Mouse (Mus musculus) heart, postnatal 4 days (tissue): ENCODE results near the gene Zfp668. TPM values are rescaled to one million over a fixed set of nuclear protein-coding genes. Genes with fewer than 3 reads are reported as not detected.
"Not testable (repeated sequence)": the region's sequence is repeated elsewhere in the genome, so short reads cannot be mapped to it uniquely, and the experiment has no call there.

Experiments used
- DNase-seq: peaks from one replicate; pipeline ENCODE4 v3.0.0; 2021
- total RNA-seq, 2 experiments: library from RNA; stranded (reverse); gene quantifications; 2 replicates each; pipeline ENCODE4 v1.2.3; 2021

Gene Zfp668
- total RNA-seq, 2 experiments from 2014 or later = 7.7 to 8.9 TPM

DNA sequence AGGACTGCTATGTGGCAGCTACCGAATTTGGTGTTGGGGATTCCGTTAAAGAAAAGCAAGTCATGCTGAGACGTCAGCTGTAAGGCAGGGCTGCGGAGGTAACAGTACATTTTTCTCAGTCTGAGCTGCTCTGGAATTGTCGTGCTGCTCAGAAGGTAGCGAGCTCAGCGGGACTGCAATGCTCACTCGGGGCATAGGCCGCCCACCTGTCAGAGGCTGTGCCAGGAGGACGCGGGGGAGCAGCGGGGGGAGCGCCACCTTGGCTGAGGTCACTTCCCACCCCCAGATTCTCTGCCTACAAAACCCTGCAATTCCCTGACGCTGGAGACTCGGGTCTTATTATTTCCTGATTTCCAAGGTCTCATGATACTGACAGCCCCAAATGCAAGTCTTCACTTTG is 35.7 kb downstream of the Zfp668 start:
- peak; percentile 69 for DNase-seq

DNA sequence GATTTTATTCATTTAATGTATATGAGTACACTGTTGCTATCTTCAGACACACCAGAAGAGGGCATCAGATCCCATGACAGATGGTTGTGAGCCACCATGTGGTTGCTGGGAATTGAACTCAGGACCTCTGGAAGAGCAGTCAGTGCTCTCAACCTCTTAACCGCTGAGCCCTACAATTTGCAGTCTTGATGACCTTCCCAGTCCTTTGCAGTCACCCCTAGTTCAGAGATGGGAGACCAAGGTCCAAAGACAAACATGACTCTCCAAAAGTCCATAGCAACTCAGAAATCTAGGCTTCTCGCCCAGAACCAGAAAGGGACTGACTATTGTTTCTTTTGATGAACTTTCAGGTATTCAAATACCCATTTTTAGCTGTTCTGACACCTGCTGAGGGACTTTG is 36.6 kb downstream of the Zfp668 start:
- DNase-seq = not testable (repeated sequence)

DNA sequence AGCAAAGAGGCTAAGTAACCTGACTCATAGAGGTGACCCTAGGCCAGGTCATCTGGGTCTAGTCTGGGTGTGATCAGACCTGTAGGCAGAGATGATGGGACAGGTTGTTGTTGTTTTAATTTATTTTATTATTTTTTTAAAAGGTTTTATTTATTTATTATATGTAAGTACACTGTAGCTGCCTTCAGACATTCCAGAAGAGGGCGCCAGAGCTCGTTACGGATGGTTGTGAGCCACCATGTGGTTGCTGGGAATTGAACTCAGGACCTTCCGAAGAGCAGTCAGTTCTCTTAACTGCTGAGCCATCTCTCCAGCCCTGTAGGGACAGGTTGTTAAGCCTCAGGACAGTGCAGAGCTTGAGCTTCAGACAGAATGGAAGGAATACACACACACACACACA is 38.8 kb downstream of the Zfp668 start:
- not testable (repeated sequence) for DNase-seq

DNA sequence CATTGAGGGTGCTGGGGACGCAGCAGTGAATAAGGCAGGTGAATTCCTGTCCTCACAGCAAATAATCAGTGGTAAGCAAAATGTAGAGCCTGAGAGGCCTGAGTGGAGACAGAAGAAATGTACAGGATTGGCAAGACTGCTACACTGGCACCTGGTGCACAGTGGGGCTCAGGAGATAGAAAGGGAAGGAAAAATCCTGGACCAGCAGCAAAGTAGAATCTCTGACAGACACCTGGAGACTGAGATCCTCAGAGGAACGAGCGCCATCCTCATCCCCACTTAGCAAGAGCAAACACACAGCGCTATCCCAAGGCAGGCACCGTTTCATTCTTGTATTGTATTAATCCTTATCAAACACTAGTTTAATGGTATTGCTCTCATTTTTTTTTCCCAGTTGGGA is 39.2 kb downstream of the Zfp668 start:
- no peak for DNase-seq

DNA sequence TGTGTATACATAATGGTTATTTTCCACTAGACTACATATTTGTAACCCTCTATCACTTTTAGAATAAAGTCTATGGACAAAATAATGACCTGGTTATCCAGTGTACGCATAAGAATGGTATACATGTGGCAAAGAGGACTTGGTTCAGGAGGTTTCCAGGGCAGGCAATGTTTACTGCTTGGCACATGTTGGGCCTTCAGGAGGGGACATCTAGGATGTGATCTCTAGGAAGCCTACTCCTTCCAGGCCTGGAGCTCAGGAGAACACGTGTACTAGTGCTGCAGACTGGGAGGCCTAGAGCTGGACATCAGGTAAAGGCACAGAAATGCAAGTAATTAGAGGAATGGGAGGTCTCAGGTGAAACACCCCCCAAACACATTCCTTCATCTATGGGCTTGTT is 41.1 kb downstream of the Zfp668 start:
- no peak for DNase-seq

DNA sequence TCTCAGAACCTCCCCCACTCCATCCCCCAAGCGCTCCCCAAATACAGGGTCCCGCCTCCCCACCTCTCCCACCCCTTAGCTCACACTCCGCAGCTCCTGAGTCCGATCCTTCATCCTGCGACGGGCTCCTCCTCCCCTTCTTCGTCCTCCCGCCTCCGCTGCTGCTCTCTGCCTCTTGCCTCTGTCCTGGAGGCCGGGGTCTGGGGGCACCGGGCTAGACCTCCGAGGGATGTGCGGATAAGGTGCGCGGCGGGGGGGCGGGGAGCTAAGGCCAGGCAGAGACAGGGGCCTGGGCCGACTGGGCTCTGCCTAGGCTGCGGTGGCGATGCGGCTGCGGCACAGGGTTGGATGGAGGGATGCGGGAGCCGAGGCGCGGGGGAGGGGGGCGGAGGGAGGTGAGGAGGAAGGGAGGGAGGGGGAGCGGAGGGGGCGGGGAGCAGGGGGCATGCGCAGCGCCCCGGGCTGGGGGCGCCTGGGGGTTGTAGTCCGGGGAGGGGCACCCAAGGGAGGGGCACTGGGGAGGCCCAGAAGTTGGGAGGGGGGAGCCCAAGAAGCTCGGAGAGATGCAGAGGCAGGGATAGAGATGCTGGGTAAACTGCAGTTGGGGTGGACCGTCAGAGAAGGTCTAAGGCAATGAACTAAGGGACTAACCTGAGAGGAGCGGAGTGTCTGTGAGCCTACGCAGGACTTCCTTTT is 52.3 kb downstream of the Zfp668 start, which contains the start of the genes Stx4a and Stx1b:
Gene Stx4a (plus strand): TSS at position 119 of the 696 bp plus-strand sequence.
Gene Stx1b (minus strand): TSS at position 374 of the 696 bp plus-strand sequence.
- DNase-seq = peak; percentile 37

DNA sequence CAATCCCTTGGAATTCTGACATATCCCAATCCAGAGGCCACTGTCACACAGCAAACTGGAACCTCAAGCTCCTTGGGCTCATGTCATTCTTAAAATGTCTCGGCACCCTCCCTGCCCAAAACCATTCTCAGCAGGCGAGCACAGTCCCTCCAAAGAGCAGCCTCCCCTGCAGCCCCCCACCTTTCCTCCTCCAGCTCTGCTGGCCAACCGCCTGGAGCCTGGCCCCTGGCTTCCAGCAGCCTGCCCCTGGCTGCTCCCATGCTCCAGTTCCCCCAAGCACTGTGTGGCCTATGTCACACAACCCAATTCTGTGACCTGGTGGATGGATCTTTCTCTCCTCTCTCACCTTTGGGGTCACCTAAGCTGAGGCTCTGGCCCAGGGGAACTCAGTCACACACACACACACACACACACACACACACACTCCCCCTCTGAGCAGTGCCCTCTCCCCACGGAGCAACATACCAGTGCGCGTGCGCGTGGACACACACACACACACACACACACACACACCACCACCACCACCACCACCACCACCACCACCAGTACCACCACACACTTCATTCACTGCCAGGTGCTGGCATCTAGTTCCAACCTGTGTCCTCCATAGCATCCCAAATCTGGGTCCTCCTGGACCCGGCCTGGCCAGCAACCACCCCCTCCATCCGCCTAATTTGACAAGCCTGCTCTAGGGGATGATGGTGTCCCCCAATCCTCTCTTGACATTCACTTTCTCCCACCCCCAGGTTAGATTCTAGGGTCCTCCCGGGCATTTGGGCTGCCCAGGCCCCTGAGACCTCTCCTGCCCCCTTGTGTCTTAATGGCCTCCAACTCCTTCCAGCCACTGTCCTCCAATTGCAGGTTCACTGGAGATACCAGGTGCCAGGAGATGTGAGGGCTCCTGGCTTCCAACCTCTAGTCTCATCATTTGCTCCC is 53.1 kb downstream of the Zfp668 start:
- DNase-seq = no peak

DNA sequence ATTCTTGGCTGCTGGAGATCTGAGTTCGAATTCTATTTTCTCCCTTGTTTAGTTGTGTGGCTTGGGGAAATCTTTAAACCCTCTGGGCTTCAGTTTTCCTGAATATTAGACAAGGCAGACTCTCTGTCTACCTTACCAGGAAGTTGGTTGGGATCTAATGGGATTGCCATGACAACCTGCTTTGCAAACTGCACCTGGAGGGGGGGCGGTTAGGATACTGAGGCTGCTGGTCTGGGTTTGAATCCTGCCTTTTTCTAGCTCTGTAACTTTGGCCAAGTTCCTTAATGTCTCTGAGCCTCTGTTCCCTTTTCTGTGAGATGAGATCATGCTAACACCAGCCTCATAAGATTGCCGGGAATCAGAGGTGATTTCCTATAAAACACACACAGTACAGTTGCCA is 54.1 kb downstream of the Zfp668 start:
- no peak for DNase-seq

DNA sequence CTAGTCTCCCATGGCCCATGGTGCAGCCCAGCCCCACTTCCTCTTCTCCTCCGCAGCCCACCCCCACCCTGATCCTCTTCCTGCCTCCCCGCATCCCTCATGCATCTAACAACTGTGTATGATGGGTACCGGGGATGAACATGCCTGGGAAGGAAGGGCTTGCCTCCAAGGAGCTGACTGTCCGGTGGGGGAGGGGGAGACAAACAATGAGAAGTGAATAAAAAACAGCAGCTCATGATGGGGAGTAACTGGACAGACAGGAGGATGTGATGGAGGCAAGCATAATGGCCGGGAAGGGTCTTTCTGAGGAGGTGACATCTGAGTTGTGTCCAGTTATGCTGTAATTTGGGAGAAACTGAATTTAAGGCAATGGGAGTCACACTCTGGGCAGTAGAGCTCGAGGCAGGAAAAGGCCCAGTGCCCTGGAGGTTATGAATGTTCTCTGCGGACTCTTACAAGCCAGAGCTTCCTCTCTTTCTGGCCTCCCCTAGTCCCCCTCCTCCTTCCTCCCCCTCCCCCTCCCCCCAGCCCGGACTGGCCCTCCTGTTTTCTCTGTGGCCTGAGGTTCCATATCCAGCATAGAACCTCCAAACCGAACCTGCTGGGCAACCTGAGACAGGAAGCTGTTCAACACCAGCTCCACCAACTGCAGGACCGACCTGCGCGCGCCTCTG is 55.7 kb downstream of the Zfp668 start:
- DNase-seq = no peak

DNA sequence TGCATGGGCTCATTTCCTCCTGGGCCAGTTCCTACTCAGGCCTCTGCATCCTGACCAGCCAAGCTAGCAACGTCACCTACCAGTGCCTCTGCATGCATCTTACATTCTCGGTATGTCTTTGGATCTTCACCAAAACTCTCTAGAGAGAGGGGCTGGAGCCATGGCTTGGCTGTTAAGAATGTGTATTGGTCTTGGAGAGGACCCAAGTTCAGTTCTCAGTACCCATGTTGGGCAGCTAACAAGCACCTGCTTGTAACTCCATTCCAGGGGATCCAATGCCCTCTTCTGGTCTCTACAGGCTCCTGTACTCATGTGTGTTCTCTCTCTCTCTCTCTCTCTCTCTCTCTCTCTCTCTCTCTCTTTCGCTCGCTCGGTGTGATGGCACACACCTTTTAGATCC is 58.9 kb downstream of the Zfp668 start:
- DNase-seq = no peak

DNA sequence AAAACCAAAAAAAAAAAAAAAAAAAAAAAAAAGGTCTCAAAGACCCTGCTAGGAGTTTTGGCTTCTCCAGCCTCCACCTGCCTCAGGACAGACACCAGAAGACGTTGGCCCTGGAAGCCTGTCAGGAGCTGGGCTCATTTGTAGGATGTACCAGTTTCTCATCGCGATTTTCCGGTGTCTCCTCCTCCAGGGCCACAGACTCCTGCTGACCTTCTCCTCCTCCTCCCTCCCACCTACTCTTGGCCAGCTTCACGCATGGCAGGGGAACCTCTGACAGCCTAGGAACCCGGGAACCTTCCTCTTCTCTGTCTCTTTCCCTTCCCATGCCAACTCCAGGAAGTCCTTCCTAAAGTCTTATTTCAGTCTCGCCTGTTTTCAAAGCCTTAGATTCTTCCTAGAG is 59.6 kb downstream of the Zfp668 start:
- no peak for DNase-seq

DNA sequence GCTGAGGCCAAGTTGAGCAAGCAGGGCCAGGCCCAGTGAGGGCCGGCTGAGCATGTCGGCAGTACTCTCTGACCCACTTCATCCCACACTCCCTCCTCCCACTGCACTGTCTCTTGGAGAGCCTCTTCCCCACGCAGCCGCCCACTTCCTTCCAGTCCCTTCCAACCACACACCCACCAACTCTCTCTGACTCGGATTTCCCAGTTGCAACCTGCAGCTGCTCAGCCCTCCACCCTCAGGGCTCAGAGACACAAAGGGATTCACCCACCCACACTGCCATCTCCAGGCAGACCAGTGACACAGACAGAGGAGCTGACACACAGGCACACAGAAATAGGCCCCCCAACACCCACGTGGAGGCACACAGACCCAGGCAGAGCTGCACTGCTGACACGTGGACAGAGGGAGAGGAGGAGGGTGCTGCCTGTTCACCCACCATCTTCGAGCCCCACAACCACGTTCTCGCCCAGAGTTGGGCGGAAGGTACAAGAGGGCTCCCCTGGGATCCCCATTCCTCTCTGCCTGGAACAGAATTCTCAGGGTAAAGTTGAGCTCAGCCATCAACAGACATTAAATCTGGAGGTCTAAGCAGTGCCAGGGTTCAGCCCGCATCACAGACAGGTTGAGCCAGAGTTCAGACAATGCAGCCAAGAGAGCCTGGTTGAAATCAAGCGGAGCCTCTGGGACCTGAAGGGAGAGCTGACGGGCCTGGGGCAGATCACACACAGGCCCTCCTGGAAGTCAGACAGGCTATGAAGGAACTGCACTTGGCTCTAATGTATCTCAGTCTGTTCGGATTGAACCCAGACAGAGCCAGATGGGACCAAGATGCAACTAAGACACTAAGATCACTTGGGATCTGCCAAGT is 60.4 kb downstream of the Zfp668 start:
- peak; percentile 62 for DNase-seq

DNA sequence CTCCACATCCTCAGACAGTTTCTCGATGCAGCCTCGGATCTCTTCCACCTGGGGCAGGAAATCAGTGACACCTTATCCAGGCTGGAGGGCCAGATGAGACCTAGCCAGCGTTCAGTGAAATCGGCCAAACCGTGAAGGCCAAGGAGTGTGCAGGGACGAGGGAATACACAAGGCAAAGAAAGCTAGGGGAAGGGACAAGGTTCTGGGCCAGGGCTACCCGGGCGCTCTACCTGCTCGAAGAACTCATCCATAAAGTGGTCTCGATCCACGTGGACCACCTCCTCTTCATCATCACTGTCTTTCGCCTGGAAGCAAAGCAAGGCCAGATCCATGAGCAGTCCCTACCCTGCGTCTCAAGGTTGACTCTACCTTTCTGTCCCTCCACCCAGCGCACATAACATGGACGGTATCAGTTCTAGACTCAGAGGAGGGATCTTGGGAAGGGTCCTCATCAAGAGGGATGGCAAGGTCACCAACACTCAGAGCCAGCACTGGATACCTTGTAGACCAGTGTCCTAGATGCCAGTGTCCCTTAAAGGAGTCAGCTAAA is 61.4 kb downstream of the Zfp668 start:
- no peak for DNase-seq

DNA sequence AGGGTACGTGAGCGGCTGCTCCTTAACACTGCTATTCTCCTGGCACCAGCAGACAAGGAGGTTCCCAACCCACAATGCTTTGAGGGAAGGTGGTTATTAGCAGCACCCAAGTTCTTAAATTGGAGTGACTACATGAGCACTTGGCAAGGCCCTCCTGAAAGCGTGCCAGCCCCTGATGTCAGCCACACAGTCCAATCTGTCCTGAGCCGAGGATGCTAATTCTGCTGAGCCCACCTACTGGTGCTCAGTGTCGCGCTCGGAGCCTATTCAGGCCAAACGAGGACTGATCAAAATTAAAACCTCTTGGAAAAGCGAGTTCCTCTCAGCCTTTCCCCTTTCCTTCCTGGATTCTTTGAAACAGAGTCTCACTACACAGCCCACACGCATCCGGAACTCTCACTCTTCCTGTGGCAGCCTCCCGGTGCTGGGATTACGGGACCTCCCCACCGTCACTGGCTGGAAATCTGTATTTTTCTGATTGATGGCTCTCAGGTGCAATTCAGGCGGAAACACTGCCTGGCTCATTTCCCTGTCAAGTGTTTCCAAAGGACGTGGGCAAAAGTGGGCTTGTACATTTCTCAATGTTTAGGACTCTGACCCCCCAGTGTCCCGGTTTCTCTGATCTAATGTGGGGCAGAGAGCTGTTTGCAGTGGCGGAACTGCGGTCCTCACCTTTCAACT is 62.2 kb downstream of the Zfp668 start:
- peak; percentile 88 for DNase-seq

DNA sequence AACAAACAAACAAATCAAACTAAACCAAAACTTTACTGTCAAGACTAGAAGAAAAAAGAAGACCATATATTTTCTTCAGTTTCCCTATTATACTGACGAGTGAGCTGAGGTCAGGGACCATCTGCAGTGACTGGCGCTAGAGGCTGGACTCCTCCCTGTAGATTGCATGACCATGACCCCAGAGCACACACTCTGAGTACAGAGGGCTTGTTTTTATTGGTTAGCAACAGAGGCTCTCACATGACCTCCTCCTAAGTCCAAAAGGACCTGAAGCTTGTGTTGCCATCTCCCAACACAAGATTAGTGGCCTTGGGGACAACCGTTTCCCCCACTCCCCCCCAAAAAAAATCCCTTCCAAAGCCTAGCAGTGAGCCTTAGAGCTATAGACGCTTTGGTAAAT is 62.8 kb downstream of the Zfp668 start:
- no peak for DNase-seq

Other genes starting within 250 kb of the Zfp668 start
- gene Bcl7c, start 167.9 kb downstream of the Zfp668 start, total RNA-seq = 10 to 100 TPM; 67.6 to 71.1 TPM
- gene Ctf1, start 164.1 kb downstream of the Zfp668 start, total RNA-seq = 1 to 10 TPM; 3.4 to 4.0 TPM
- not detected for gene Ctf2, start 144.7 kb downstream of the Zfp668 start, total RNA-seq
- 1 to 10 TPM; 6.0 TPM for gene Fbxl19, start 132.3 kb downstream of the Zfp668 start, total RNA-seq
- 10 to 100 TPM; 14.7 to 14.8 TPM for gene Orai3, start 107.0 kb downstream of the Zfp668 start, total RNA-seq
- gene Setd1a, start 100.2 kb downstream of the Zfp668 start, total RNA-seq = 10 to 100 TPM; 30.8 to 32.0 TPM
- gene Gm49388, start 91.2 kb downstream of the Zfp668 start, total RNA-seq = 1 to 10 TPM; 3.0 to 3.2 TPM
- gene Hsd3b7, start 76.2 kb downstream of the Zfp668 start, total RNA-seq = 10 to 100 TPM in 1 of 2 experiments, 1 to 10 TPM in 1; 9.6 to 10.3 TPM
- 10 to 100 TPM; 67.1 to 75.3 TPM for gene Stx4a, start 52.5 kb downstream of the Zfp668 start, total RNA-seq
- gene Stx1b, start 52.3 kb downstream of the Zfp668 start, total RNA-seq = 1 to 10 TPM in 1 of 2 experiments, under 1 TPM in 1; 0.90 to 1.2 TPM
- 10 to 100 TPM; 24.3 to 25.2 TPM for gene Zfp646, start 607 bp downstream of the Zfp668 start, total RNA-seq
- 1 to 10 TPM in 1 of 2 experiments, under 1 TPM in 1; 0.88 to 1.1 TPM for gene Prss53, start 14.1 kb upstream of the Zfp668 start, total RNA-seq
- not detected for gene Gm21974, start 18.6 kb upstream of the Zfp668 start, total RNA-seq
- gene Vkorc1, start 18.8 kb upstream of the Zfp668 start, total RNA-seq = 10 to 100 TPM; 30.3 to 32.0 TPM
- 100 to 1,000 TPM; 102 to 113 TPM for gene Bckdk, start 27.3 kb upstream of the Zfp668 start, total RNA-seq
- 10 to 100 TPM; 13.0 to 13.9 TPM for gene Kat8, start 35.7 kb upstream of the Zfp668 start, total RNA-seq
- not detected for gene Prss8, start 53.3 kb upstream of the Zfp668 start, total RNA-seq
- 1 to 10 TPM; 4.0 to 4.8 TPM for gene Prss36, start 69.9 kb upstream of the Zfp668 start, total RNA-seq
- 100 to 1,000 TPM; 402 to 429 TPM for gene Fus, start 90.6 kb upstream of the Zfp668 start, total RNA-seq
- gene Pycard, start 117.0 kb upstream of the Zfp668 start, total RNA-seq = 10 to 100 TPM; 28.1 to 31.9 TPM
- 10 to 100 TPM; 66.9 to 69.8 TPM for gene Trim72, start 127.1 kb upstream of the Zfp668 start, total RNA-seq
- 1 to 10 TPM; 1.8 to 2.5 TPM for gene Itgam, start 185.8 kb upstream of the Zfp668 start, total RNA-seq
- not detected for gene Gm49368, start 185.9 kb upstream of the Zfp668 start, total RNA-seq